Mouse (Mus musculus) heart, adult 2 months (tissue): ENCODE results near the gene Csnk2a1.

Source experiments
- CTCF ChIP-seq: fragments of 200-600 bp; IDR thresholded peaks from 2 replicates; pipeline ENCODE4 v1.8.1; 2022; ENCODE audit warnings: antibody characterized with exemption, mild to moderate bottlenecking, moderate library complexity
- POLR2A ChIP-seq: fragments of 200-500 bp; IDR thresholded peaks from 2 replicates; pipeline ENCODE4 v1.6.1; 2011; ENCODE audit warnings: mild to moderate bottlenecking, low read depth, low read length, control low read depth; ENCODE audit not compliant: insufficient read depth

DNA sequence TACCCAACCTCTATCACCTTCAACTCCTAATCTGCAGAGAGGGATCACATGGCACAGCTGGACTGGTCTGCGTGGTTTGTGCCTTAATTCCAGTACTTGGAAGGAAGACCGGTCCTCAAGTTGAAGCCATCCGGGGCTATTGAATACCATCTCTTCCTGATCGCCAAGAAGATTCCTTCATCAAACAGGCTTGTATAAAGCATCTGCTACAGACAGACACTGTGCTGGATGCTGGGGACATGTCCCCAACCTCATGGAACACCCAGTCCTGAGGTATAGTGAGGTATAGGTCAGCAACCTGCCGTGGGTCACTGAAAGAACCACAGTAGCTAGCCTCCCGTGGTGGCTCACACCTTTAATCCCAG is 48.9 kb upstream of the Csnk2a1 start:
- TF ChIP-seq CTCF (no peak), POLR2A (no peak)
